Mouse (Mus musculus): ENCODE results near the gene Spata31d1b.

DNA sequence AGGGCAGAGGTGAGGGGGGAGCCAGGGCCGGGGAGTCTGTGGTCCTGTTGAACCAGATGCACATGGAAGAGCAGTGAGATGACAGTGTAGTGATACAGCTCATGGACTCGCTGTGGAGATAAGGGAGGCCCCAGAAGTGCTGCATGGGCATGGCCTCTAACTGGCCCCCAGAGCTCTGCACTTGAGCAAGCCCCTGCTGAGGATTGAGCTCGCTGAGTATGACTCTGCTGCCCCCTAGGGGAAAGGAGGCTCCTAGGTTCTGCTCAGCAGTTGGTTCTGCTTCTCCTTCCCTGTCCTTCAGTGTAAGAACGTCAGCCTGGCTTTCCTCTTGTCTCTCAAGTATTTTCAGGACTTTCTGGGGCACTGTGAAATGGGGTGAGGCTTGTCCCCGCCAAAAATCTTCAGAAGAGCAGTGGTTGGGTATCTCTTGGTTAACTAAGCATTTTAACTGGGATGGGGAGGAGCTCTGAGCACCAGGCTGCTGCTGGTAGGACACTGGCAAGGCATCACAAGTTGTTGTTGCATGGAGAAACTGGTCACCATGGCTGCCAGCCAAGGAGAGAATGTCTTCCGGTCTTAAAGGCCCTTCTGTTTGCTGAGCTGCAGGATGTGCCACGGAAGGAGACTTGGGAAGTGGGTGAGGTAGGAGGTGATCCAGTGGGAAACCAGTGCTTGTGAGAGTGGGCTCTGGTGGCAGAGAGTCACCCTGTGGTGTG is 16.5 kb downstream of the Spata31d1b start:
- TF ChIP-seq CTCF (IDR thresholded peaks at IDR 0.05; ENCODE audit: borderline replicate concordance, control insufficient read depth, extremely low read depth, insufficient read depth, low read length, poor library complexity) (peak; percentile 68; the same call in 1 of the 2 replicates), POLR2A (IDR thresholded peaks at IDR 0.05; ENCODE audit: control insufficient read depth, extremely low read depth, insufficient read depth, low read length, poor library complexity) (no peak)
